Mouse (Mus musculus) forebrain, postnatal 0 days (tissue): ENCODE measurements at regions not wholly inside any gene's neighbourhood (a gene's known extent, or its start where the extent isn't known, plus 50 kb on each side); places are given as distances from the start of the nearest gene placed in this dataset.
A peak's percentile ranks its signal among the peaks of the same experiment; 100 is the strongest.

Source experiments
- ATAC-seq: fragments of 200-750 bp; cut with Nextera tagmentation; 2 replicates; pipeline ENCODE4 v1.8.0; 2017; ENCODE audit warnings: mild to moderate bottlenecking, moderate library complexity
- DNase-seq: peaks from one replicate; pipeline ENCODE4 v3.0.0-alpha.2; 2015
- H3K27ac ChIP-seq: fragments of 300-500 bp; sonication (generic); 2 replicates; pipeline ENCODE4 v1.5.1; 2014; ENCODE audit warnings: low read depth, mild to moderate bottlenecking, antibody characterized with exemption, low read length, moderate library complexity, mixed read lengths
- H3K27me3 ChIP-seq: fragments of 300-500 bp; sonication (generic); 2 replicates; pipeline ENCODE4 v1.6.1; 2014; ENCODE audit warnings: mild to moderate bottlenecking, low read length, mixed read lengths; ENCODE audit not compliant: insufficient read depth
- H3K36me3 ChIP-seq: fragments of 300-500 bp; sonication (generic); 2 replicates; pipeline ENCODE4 v1.6.1; 2014; ENCODE audit warnings: mild to moderate bottlenecking, moderate library complexity; ENCODE audit not compliant: insufficient read depth
- H3K4me1 ChIP-seq: fragments of 300-500 bp; sonication (generic); 2 replicates; pipeline ENCODE4 v1.6.1; 2014; ENCODE audit warnings: antibody characterized with exemption; ENCODE audit not compliant: insufficient read depth
- H3K4me2 ChIP-seq: fragments of 300-500 bp; sonication (generic); 2 replicates; pipeline ENCODE4 v1.6.1; 2014; ENCODE audit warnings: low read depth, mild to moderate bottlenecking, moderate library complexity
- H3K4me3 ChIP-seq: fragments of 300-500 bp; sonication (generic); 2 replicates; pipeline ENCODE4 v1.5.1; 2014; ENCODE audit warnings: low read depth, low read length, mixed read lengths
- H3K9ac ChIP-seq: fragments of 300-500 bp; sonication (generic); 2 replicates; pipeline ENCODE4 v1.6.1; 2014; ENCODE audit warnings: mild to moderate bottlenecking
- H3K9me3 ChIP-seq: fragments of 300-500 bp; sonication (generic); 2 replicates; pipeline ENCODE4 v1.6.1; 2016; ENCODE audit warnings: low read length
- CTCF ChIP-seq: sonication (generic); IDR thresholded peaks from 2 replicates; pipeline ENCODE4 v1.5.1; 2016; ENCODE audit warnings: antibody characterized with exemption, control low read depth, low read depth
- WGBS: fragments of 180-500 bp; shearing (Covaris S2); extraction: QIAGEN DNeasy Blood & Tissue Kit; methylation state at CpG from one replicate; pipeline ENCODE4 v1.1.7; 2014; 5-methylcytosine and 5-hydroxymethylcytosine counted together

DNA sequence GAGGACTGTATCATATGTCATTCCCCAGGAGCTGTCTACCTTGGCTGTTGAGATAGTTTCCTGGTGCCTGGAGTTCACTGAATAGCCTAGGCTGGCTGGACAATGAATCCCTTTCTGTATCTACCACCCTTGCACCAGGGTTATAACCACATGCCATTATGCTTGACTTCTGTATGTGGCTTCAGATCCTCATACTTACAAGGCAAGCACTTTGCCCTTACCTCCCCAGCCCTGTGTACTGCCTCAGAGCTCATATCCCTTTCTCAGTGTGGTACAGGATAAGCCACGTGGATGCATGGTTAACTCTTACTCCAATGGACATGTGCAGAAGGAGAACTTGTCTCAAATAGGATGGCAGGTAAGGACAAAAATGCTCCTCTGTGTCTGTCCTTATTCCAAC, 291.3 kb upstream of the Klf4 start:
- ATAC-seq (no peak), DNase-seq (no peak)
- 81% methylated on average over 1 of the region's 1 CpGs for WGBS
- no peaks in the 10 kb centered on the region for H3K27me3 ChIP-seq
- no peak overlapping the region for H3K27ac ChIP-seq
- H3K4me1 ChIP-seq, result no peaks in the 10 kb centered on the region
- no peaks in the 10 kb centered on the region for H3K36me3 ChIP-seq
- no peak overlapping the region for H3K4me3 ChIP-seq
- TF ChIP-seq CTCF, result no peak
- no peaks in the 10 kb centered on the region for H3K9me3 ChIP-seq
- H3K9ac ChIP-seq, result no peak overlapping the region
- no peak overlapping the region for H3K4me2 ChIP-seq

DNA sequence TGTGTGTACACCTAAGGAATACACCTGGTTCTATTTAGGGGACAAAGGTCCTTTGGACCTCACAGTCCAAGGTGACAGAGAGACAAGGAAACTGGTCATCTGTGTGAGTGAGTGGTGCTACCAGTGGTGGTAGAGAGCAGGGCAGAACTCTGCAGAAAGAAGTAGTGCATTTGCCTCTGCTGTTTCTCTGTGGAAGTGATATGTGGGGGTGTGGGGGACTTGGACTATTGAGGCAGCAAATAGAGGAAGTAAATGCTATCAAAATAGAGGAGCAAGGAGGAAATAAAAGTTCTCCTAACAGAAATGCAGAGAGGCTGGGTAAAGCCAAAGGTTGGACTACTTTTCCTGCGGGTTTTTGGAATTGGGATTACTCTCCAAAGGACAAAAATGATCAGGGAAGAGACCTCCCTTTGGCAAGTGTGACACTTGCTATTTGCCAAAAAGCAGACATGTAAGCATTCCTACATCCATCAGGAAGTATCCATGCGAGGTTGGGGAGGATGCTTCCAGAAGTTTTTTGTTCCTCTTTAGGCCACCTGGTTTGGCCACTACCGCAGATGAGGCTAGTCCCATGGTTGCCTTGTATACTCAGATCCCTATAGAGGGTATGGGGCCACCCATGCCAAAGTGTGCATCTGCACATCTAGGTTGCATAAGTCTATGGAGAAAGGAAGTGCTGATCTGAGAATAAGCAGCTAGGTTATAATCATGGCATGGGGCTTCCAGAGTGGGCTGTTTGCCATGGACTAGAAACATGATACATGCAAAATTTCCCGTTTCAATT, 285.0 kb upstream of the Klf4 start:
- DNase-seq (no peak), ATAC-seq (no peak)
- Histone ChIP-seq H3K9me3 (no peaks in the 10 kb centered on the region), H3K27me3 (no peaks in the 10 kb centered on the region), H3K4me2 (no peak overlapping the region), H3K9ac (no peak overlapping the region), H3K27ac (no peak overlapping the region), H3K36me3 (no peaks in the 10 kb centered on the region), H3K4me1 (no peaks in the 10 kb centered on the region), H3K4me3 (no peak overlapping the region)
- TF ChIP-seq CTCF, result no peak
- WGBS, result 85% methylated on average over 4 of the region's 4 CpGs

DNA sequence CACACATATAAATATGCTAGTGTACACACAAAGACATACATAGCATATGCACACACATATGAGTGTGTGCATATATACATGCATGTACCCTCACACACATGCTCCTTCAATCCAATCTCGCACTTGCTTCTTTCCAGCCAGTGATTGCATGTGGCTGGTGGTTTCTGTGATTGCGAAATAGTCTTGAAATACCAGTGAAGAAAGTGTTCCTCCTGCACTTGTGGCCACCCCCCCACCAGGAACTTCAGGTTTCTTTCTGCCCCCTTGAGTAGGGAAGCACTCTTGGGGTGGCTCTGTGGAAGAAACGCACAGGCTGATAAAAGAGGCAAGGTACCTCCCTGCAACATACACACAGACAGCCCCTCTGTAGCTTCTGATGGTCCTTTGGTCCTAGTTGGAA, 283.6 kb upstream of the Klf4 start:
- Histone ChIP-seq H3K4me2 (no peak overlapping the region), H3K9me3 (no peaks in the 10 kb centered on the region), H3K27ac (no peak overlapping the region), H3K4me1 (no peaks in the 10 kb centered on the region), H3K9ac (no peak overlapping the region), H3K36me3 (no peaks in the 10 kb centered on the region), H3K27me3 (no peaks in the 10 kb centered on the region), H3K4me3 (no peak overlapping the region)
- no peak for DNase-seq
- 94% methylated on average over 3 of the region's 3 CpGs for WGBS
- no peak for ATAC-seq
- no peak for TF ChIP-seq CTCF

DNA sequence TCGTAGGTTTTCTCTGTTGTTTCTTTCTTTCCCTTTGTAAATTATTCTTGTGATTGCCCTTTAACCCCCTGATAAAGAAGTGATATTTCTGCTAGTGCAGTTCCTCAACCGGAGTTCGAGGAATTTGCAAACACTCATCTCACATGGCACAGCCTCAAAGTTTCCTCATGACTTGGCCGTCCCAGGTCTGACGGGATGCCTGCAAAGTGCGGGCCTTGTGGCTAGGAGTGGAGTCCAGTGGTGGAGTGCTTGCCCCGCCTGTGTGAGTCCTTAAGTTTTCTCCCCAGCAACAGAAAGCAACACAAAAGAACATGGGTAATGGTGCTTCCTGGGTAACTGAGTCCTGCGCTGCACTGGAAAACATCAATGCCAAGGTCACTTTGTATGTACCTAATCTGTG, 280.6 kb upstream of the Klf4 start:
- no peak for DNase-seq
- no peaks in the 10 kb centered on the region for H3K36me3 ChIP-seq
- no peak overlapping the region for H3K4me3 ChIP-seq
- H3K27me3 ChIP-seq, result no peaks in the 10 kb centered on the region
- H3K9ac ChIP-seq, result no peak overlapping the region
- no peaks in the 10 kb centered on the region for H3K9me3 ChIP-seq
- H3K4me1 ChIP-seq, result no peaks in the 10 kb centered on the region
- H3K27ac ChIP-seq, result no peak overlapping the region
- no peak for TF ChIP-seq CTCF
- no peak for ATAC-seq
- no peak overlapping the region for H3K4me2 ChIP-seq
- WGBS, result 92% methylated on average over 8 of the region's 8 CpGs

DNA sequence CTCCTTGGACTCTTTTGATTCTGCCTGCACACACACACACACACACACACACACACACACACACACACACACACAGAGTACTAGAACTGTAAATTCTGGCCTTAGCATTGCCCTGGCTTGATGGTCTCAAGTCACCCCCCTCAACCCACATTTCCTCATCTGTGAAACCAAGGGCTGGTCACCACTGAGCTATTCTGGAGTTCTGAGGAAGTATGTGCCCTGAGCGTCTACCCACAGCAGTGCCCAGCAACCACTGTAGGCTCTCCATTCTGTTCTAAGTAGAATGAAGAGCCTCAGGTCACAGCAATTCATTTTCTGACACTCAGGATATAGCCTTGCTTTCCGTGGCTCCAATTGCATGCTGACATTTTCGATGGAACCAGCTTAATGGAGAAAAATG, 279.4 kb upstream of the Klf4 start:
- no peaks in the 10 kb centered on the region for H3K9me3 ChIP-seq
- no peak overlapping the region for H3K9ac ChIP-seq
- no peaks in the 10 kb centered on the region for H3K36me3 ChIP-seq
- no peak overlapping the region for H3K4me3 ChIP-seq
- no peak overlapping the region for H3K4me2 ChIP-seq
- H3K4me1 ChIP-seq, result no peaks in the 10 kb centered on the region
- DNase-seq (no peak), ATAC-seq (no peak)
- TF ChIP-seq CTCF, result no peak
- H3K27ac ChIP-seq, result no peak overlapping the region
- H3K27me3 ChIP-seq, result no peaks in the 10 kb centered on the region
- 74% methylated on average over 3 of the region's 3 CpGs for WGBS

DNA sequence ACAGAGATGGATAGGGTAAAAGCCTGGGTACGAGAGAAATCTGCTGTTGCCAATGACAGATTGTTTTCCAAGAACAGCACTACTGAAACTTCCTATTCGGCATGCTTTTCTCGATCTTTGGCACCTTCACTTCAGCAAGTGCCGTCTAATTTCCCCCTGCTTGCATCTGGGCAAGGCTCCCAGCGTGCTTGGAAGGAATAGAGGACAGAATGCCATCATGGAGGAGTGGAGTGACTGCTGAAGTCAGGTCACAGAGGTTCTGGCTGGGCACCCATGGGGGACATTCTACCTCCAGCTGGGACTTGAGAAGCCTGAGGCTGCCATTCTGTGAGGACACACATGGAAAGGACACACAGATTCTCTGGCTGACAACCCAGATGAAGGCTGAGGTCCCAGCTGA, 276.2 kb upstream of the Klf4 start:
- H3K4me1 ChIP-seq, result no peaks in the 10 kb centered on the region
- TF ChIP-seq CTCF, result no peak
- H3K27ac ChIP-seq, result no peak overlapping the region
- H3K4me3 ChIP-seq, result no peak overlapping the region
- ATAC-seq, result no peak
- H3K9ac ChIP-seq, result no peak overlapping the region
- H3K36me3 ChIP-seq, result no peaks in the 10 kb centered on the region
- WGBS, result 45% methylated on average over 5 of the region's 5 CpGs
- peak; percentile 30 for DNase-seq
- H3K9me3 ChIP-seq, result no peaks in the 10 kb centered on the region
- H3K4me2 ChIP-seq, result no peak overlapping the region
- no peaks in the 10 kb centered on the region for H3K27me3 ChIP-seq

DNA sequence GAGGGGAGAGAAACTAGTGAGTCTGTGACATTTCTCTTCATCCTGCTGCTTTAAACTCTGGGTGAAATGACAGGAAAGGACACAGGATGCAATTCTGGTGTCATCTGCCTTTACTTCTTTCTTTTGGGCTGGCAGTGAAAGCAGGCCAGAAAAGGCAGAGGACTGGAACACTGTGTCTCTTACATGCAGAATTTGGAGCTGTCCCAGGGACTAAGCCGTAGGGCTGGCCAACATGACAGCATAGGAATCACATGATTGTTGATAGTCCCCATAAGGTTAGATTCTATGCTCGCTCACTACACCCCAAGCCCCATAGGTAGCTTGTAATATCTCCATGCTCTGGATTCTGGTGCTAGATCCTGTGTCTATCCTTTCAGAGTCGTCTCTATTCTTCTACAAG, 274.5 kb upstream of the Klf4 start:
- DNase-seq (no peak), ATAC-seq (no peak)
- H3K4me3 ChIP-seq, result no peak overlapping the region
- no peak overlapping the region for H3K4me2 ChIP-seq
- H3K27ac ChIP-seq, result no peak overlapping the region
- no peaks in the 10 kb centered on the region for H3K27me3 ChIP-seq
- H3K4me1 ChIP-seq, result no peaks in the 10 kb centered on the region
- no peak for TF ChIP-seq CTCF
- no peak overlapping the region for H3K9ac ChIP-seq
- no peaks in the 10 kb centered on the region for H3K9me3 ChIP-seq
- no peaks in the 10 kb centered on the region for H3K36me3 ChIP-seq
- WGBS, result 88% methylated on average over 3 of the region's 3 CpGs
